Mouse (Mus musculus): ENCODE results near the gene Ebf1.

DNA sequence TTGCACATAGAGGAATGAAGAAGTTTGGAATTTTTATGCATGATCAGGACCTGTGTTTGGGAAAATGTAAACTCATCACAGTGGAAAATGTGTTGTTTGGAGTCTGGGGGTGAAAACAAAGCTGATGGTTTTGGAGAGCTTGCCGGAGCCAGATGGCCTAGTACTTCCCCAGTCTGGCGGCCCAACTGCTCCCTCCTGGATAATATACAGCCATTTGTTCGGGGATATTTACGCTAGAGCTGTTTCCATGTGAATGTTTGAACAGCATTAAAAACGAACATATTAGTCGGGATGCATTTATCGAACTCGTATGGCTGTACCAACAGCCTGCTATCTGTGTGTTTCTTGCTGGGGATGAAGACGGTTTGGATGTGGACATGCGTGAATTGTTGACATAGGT lies 8.9 kb downstream of the Ebf1 start:
- TF ChIP-seq CTCF (IDR thresholded peaks at IDR 0.05) (no peak), EP300 (IDR thresholded peaks at IDR 0.05) (no peak)
